Mouse (Mus musculus) limb, embryonic 14.5 days (tissue): ENCODE results near the gene Neu1. TPM values are rescaled to one million over a fixed set of nuclear protein-coding genes. Genes with fewer than 3 reads are reported as not detected.

Experiments
- ATAC-seq: fragments of 200-750 bp; cut with Nextera tagmentation; 2 replicates; pipeline ENCODE4 v1.8.0; 2017; ENCODE audit warnings: low read depth, moderate number of reproducible peaks, moderate TSS enrichment; ENCODE audit not compliant: low FRiP score
- DNase-seq: peaks from one replicate; pipeline ENCODE4 v3.0.0-alpha.2; 2015; ENCODE audit warnings: low spot score
- H3K27ac ChIP-seq: fragments of 300-500 bp; sonication (generic); replicated peaks from 2 replicates; pipeline ENCODE4 v1.5.1; 2014; ENCODE audit warnings: low read depth, mild to moderate bottlenecking, low read length, moderate library complexity, mixed read lengths
- H3K27me3 ChIP-seq: fragments of 300-500 bp; sonication (generic); 2 replicates; pipeline ENCODE4 v1.6.1; 2014; ENCODE audit warnings: low read length, mixed read lengths; ENCODE audit not compliant: control insufficient read depth, insufficient read depth
- H3K36me3 ChIP-seq: fragments of 300-500 bp; sonication (generic); 2 replicates; pipeline ENCODE4 v1.6.1; 2014; ENCODE audit warnings: mild to moderate bottlenecking, low read length, moderate library complexity, mixed read lengths; ENCODE audit not compliant: control insufficient read depth, insufficient read depth
- H3K4me1 ChIP-seq: fragments of 300-500 bp; sonication (generic); 2 replicates; pipeline ENCODE4 v1.6.1; 2014; ENCODE audit warnings: antibody characterized with exemption, low read length, mixed read lengths; ENCODE audit not compliant: control insufficient read depth, insufficient read depth
- H3K4me2 ChIP-seq: fragments of 300-500 bp; sonication (generic); replicated peaks from 2 replicates; pipeline ENCODE4 v1.6.1; 2014; ENCODE audit warnings: low read depth, mild to moderate bottlenecking, low read length, moderate library complexity; ENCODE audit not compliant: severe bottlenecking
- H3K4me3 ChIP-seq: fragments of 300-500 bp; sonication (generic); replicated peaks from 2 replicates; pipeline ENCODE4 v1.5.1; 2014; ENCODE audit warnings: low read length
- H3K9ac ChIP-seq: fragments of 300-500 bp; sonication (generic); 2 replicates; pipeline ENCODE4 v1.6.1; 2014; ENCODE audit warnings: mild to moderate bottlenecking, low read depth, low read length, moderate library complexity; ENCODE audit not compliant: severe bottlenecking
- H3K9me3 ChIP-seq: fragments of 300-500 bp; sonication (generic); 2 replicates; pipeline ENCODE4 v1.6.1; 2016; ENCODE audit warnings: low read length; ENCODE audit not compliant: control insufficient read depth
- POLR2A ChIP-seq: fragments of 200-500 bp; IDR thresholded peaks from 2 replicates; pipeline ENCODE4 v1.8.0; 2012; ENCODE audit warnings: inconsistent platforms, mild to moderate bottlenecking, moderate library complexity, borderline replicate concordance; ENCODE audit not compliant: insufficient read depth, insufficient read length; ENCODE audit errors: extremely low read depth
- WGBS: fragments of 180-500 bp; shearing (Covaris S2); extraction: QIAGEN DNeasy Blood & Tissue Kit; methylation state at CpG from one replicate; pipeline ENCODE4 v1.1.7; 2014; 5-methylcytosine and 5-hydroxymethylcytosine counted together
- polyA plus RNA-seq, 2 experiments: library from polyadenylated mRNA; depleted of rRNA in 1 of 2; stranded (reverse) in 1 of 2; unstranded in 1 of 2; fragments of >200 nt; fragmentation: Nextera tagmentation in 1 of 2; extraction: Ambion mirVana in 1 of 2; gene quantifications; 2 replicates each; pipeline versions ENCODE4 v1.2.1 to v1.2.3; 2012 to 2014

The Neu1 gene
- polyA plus RNA-seq, 2 experiments, result 18.2 to 19.3 TPM

DNA sequence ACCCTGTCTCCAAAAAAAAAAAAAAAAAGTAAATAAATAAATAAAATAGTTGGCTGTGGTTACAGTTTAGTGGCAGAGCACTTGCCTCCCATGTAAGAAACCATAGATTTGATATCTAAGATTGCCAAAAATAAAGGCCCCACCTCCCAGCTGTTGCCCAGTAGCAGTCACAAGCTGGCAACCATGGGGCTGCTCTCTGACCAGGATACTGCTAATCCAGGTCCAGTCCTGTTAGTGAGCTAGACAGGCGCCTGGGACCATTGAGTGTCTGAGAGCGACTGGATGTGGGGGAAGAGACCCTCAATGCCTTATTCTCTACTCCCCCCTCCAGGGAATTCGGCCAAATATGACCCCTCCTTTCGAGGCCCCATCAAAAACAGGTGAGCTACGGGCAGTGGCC, 14.7 kb upstream of the Neu1 start:
- Histone ChIP-seq H3K36me3 (peaks cover 28% of the 10 kb centered on the region), H3K4me2 (no peak overlapping the region), H3K4me1 (no peaks in the 10 kb centered on the region; the same call in 1 of the 2 replicates), H3K9me3 (no peaks in the 10 kb centered on the region), H3K4me3 (no peak overlapping the region), H3K27ac (no peak overlapping the region), H3K27me3 (no peaks in the 10 kb centered on the region), H3K9ac (no peak overlapping the region)
- ATAC-seq (no peak), DNase-seq (no peak)
- WGBS, result 76% methylated on average over 5 of the region's 5 CpGs
- no peak for TF ChIP-seq POLR2A

DNA sequence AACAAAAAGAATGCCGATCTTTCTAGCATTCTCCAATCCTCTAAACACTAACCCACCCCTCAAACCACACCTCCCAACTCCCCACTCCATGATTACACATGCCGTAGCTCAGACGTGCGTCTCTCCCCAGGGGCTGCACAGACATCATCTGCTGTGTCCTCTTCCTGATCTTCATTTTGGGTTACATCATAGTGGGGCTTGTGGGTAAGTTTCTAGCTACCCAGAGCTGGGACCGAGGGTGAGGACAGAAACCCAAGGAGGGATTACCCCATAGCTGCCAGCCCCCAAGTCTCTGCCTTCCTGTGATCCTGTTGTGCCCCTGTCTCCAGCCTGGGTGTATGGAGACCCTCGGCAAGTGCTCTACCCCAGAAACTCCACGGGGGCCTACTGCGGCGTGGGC, 13.9 kb upstream of the Neu1 start:
- no peak overlapping the region for H3K4me3 ChIP-seq
- no peaks in the 10 kb centered on the region for H3K9me3 ChIP-seq
- WGBS, result 77% methylated on average over 9 of the region's 9 CpGs
- H3K4me1 ChIP-seq, result no peaks in the 10 kb centered on the region; the same call in 1 of the 2 replicates
- no peak overlapping the region for H3K4me2 ChIP-seq
- H3K27me3 ChIP-seq, result no peaks in the 10 kb centered on the region
- H3K36me3 ChIP-seq, result peaks cover 19% of the 10 kb centered on the region
- no peak for TF ChIP-seq POLR2A
- H3K27ac ChIP-seq, result no peak overlapping the region
- ATAC-seq (no peak), DNase-seq (no peak)
- H3K9ac ChIP-seq, result no peak overlapping the region

- Histone ChIP-seq H3K27me3 (no peaks in the 10 kb centered on the region), H3K4me2 (no peak overlapping the region), H3K9me3 (no peaks in the 10 kb centered on the region), H3K36me3 (no peaks in the 10 kb centered on the region), H3K27ac (no peak overlapping the region), H3K4me1 (no peaks in the 10 kb centered on the region; the same call in 1 of the 2 replicates), H3K4me3 (no peak overlapping the region), H3K9ac (no peak overlapping the region)
- 47% methylated on average over 6 of the region's 6 CpGs for WGBS
- ATAC-seq (no peak), DNase-seq (no peak)
- no peak for TF ChIP-seq POLR2A
These were observed 8.1 kb upstream of the Neu1 start for GRCm38 (mm10) chr17:34922939-34923338.

- no peak overlapping the region for H3K27ac ChIP-seq
- no peaks in the 10 kb centered on the region; the same call in 1 of the 2 replicates for H3K4me1 ChIP-seq
- DNase-seq (no peak), ATAC-seq (no peak)
- H3K9me3 ChIP-seq, result no peaks in the 10 kb centered on the region
- no peak overlapping the region for H3K9ac ChIP-seq
- WGBS, result 72% methylated on average over 5 of the region's 5 CpGs
- H3K27me3 ChIP-seq, result no peaks in the 10 kb centered on the region
- H3K4me3 ChIP-seq, result no peak overlapping the region
- H3K36me3 ChIP-seq, result no peaks in the 10 kb centered on the region
- H3K4me2 ChIP-seq, result no peak overlapping the region
- no peak for TF ChIP-seq POLR2A
These were observed 6.8 kb upstream of the Neu1 start for GRCm38 (mm10) chr17:34924258-34924657.

DNA sequence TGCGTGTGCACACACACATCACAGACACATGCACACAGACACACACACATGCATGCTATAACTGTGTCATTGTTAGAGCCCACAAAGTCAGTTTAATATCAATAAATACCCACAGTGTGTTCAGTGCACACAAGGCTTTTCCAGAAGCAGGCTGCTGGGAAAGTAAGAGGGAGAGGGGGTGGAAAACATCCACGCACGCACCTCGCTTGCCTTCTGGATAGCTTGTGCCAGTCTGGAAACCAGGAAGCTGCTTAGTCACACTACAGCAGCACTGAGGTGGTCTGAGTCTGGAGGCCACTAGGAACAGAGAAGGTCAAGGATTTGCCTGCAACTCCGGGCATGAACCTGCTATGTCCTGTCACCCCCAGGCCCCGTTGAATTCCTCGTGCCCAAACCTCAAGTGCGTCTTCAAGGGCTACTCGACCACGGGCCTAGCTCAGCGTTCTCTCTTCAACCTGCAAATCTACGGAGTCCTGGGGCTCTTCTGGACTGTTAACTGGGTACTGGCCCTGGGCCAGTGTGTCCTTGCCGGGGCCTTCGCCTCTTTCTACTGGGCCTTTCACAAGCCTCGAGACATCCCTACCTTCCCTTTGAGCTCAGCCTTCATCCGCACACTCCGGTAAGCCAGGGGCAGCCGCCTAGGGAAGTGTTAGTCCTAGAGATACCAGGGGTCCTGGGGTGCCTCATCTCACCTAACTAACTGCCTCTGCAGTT, 3.6 kb upstream of the Neu1 start:
- no peak for TF ChIP-seq POLR2A
- Histone ChIP-seq H3K9ac (no peak overlapping the region), H3K4me1 (peaks cover 5% of the 10 kb centered on the region), H3K4me2 (no peak overlapping the region), H3K36me3 (no peaks in the 10 kb centered on the region), H3K27me3 (no peaks in the 10 kb centered on the region), H3K9me3 (no peaks in the 10 kb centered on the region), H3K4me3 (no peak overlapping the region), H3K27ac (no peak overlapping the region)
- ATAC-seq, result no peak
- 84% methylated on average over 18 of the region's 18 CpGs for WGBS
- DNase-seq, result no peak
